Mouse (Mus musculus): Measurements from ENCODE around the gene Acr.
A peak's percentile ranks its signal among the peaks of the same experiment; 100 is the strongest.

Acr gene

GRCm38 (mm10) chr15:89568114-89568513 lies at the start of gene Acr:
Gene Acr (plus strand): TSS chr15:89568326.
- peaks cover 36% of the 10 kb centered on the region for H3K27me3 ChIP-seq (ENCODE audit: insufficient read depth, low read length)
- H3K4me3 ChIP-seq (replicated peaks; ENCODE audit: low read length): no peak within 1 kb of the TSS
- H3K4me1 ChIP-seq (replicated peaks; ENCODE audit: low read depth, low read length): peaks cover 28% of the 10 kb centered on the region
- H3K36me3 ChIP-seq (ENCODE audit: insufficient read depth, low read length): no peaks in the 10 kb centered on the region
- H3K9me3 ChIP-seq (ENCODE audit: low read length): no peaks in the 10 kb centered on the region
- TF ChIP-seq NANOG (IDR thresholded peaks at IDR 0.05; ENCODE audit: borderline replicate concordance, low read length): no peak
- TF ChIP-seq POU5F1 (IDR thresholded peaks at IDR 0.05; ENCODE audit: borderline replicate concordance, low read length): no peak
- no peak for TF ChIP-seq CTCF (conservative IDR thresholded peaks at IDR 0.05; ENCODE audit: low read length)

DNA sequence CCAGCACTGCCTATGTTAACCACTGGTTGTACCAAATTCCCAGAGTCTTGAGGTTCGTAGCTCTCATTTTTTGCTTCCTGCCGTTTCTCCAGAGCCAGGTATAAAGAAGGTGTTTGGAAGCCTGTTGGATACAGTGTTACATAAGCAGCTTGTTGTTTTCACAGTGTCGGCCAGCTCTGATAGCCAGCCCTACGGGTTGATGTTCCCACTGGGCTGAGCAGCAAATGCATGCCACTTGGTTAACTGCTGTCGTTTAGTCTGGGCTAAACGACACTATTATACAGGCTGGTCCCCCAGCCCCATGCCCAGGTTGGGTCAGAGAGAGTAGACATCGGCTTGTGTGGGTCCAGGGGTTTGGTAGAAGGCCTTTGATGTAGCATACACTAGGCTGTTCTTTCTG lies 46.2 kb upstream of the Acr start:
- peaks cover 50% of the 10 kb centered on the region for H3K27me3 ChIP-seq (ENCODE audit: insufficient read depth, low read length)
- H3K4me3 ChIP-seq (replicated peaks; ENCODE audit: low read length): no peak overlapping the region
- H3K9me3 ChIP-seq (ENCODE audit: low read length): no peaks in the 10 kb centered on the region

GRCm38 (mm10) chr15:89522566-89523282 lies 45.4 kb upstream of the Acr start:
- Histone ChIP-seq H3K4me1 (replicated peaks; ENCODE audit: low read depth, low read length) (peaks cover 20% of the 10 kb centered on the region), H3K36me3 (ENCODE audit: insufficient read depth, low read length) (no peaks in the 10 kb centered on the region), H3K4me3 (replicated peaks; ENCODE audit: low read length) (peak overlapping the region; percentile 78), H3K9me3 (ENCODE audit: low read length) (no peaks in the 10 kb centered on the region), H3K27me3 (ENCODE audit: insufficient read depth, low read length) (peaks cover 53% of the 10 kb centered on the region)
- no peak for TF ChIP-seq CTCF (conservative IDR thresholded peaks at IDR 0.05; ENCODE audit: low read length)
- TF ChIP-seq NANOG (IDR thresholded peaks at IDR 0.05; ENCODE audit: borderline replicate concordance, low read length): no peak

More for the DNA sequence above, 46.2 kb upstream of the Acr start:
- Histone ChIP-seq H3K36me3 (ENCODE audit: insufficient read depth, low read length) (no peaks in the 10 kb centered on the region), H3K4me1 (replicated peaks; ENCODE audit: low read depth, low read length) (peaks cover 14% of the 10 kb centered on the region)
- TF ChIP-seq POU5F1 (IDR thresholded peaks at IDR 0.05; ENCODE audit: borderline replicate concordance, low read length): no peak
- TF ChIP-seq CTCF (conservative IDR thresholded peaks at IDR 0.05; ENCODE audit: low read length): no peak
- TF ChIP-seq NANOG (IDR thresholded peaks at IDR 0.05; ENCODE audit: borderline replicate concordance, low read length): no peak

GRCm38 (mm10) chr15:89523283-89523832 lies 44.8 kb upstream of the Acr start:
- Histone ChIP-seq H3K4me1 (replicated peaks; ENCODE audit: low read depth, low read length) (peaks cover 26% of the 10 kb centered on the region), H3K9me3 (ENCODE audit: low read length) (no peaks in the 10 kb centered on the region), H3K4me3 (replicated peaks; ENCODE audit: low read length) (peak overlapping the region; percentile 78), H3K27me3 (ENCODE audit: insufficient read depth, low read length) (peaks cover 53% of the 10 kb centered on the region), H3K36me3 (ENCODE audit: insufficient read depth, low read length) (no peaks in the 10 kb centered on the region)
- TF ChIP-seq NANOG (IDR thresholded peaks at IDR 0.05; ENCODE audit: borderline replicate concordance, low read length) (no peak), CTCF (conservative IDR thresholded peaks at IDR 0.05; ENCODE audit: low read length) (no peak), POU5F1 (IDR thresholded peaks at IDR 0.05; ENCODE audit: borderline replicate concordance, low read length) (no peak)

DNA sequence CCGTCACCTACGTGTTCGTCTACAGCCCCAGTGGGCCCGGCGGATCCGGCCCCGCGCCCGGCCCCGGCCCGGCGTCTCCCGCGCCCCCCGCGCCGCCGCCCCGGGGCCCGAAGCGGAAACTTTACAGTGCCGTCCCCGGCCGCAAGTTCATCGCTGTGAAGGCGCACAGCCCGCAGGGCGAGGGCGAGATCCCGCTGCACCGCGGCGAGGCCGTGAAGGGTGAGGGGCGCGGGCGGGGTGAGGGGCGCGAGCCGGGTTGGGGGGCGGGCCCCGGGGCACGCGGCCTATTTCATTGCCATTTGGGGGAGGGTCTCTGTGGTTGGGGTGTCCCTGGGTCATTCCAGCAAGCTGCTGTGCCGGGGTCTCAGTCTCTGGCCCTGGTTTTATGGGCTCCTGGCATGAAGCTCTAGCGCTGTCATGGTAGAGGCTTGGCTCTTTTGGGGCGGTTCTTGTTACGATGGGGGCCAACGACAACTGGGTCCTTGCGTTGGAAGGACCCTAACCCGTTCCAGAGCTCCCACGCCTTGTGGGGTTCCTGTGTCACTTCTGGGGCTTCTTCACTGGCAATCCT lies 44.0 kb upstream of the Acr start:
- H3K27me3 ChIP-seq (ENCODE audit: insufficient read depth, low read length): peaks cover 53% of the 10 kb centered on the region
- no peaks in the 10 kb centered on the region for H3K9me3 ChIP-seq (ENCODE audit: low read length)
- H3K36me3 ChIP-seq (ENCODE audit: insufficient read depth, low read length): no peaks in the 10 kb centered on the region
- TF ChIP-seq POU5F1 (IDR thresholded peaks at IDR 0.05; ENCODE audit: borderline replicate concordance, low read length) (no peak), CTCF (conservative IDR thresholded peaks at IDR 0.05; ENCODE audit: low read length) (no peak), NANOG (IDR thresholded peaks at IDR 0.05; ENCODE audit: borderline replicate concordance, low read length) (no peak)
- H3K4me1 ChIP-seq (replicated peaks; ENCODE audit: low read depth, low read length): peaks cover 28% of the 10 kb centered on the region
- H3K4me3 ChIP-seq (replicated peaks; ENCODE audit: low read length): peak overlapping the region; percentile 78

DNA sequence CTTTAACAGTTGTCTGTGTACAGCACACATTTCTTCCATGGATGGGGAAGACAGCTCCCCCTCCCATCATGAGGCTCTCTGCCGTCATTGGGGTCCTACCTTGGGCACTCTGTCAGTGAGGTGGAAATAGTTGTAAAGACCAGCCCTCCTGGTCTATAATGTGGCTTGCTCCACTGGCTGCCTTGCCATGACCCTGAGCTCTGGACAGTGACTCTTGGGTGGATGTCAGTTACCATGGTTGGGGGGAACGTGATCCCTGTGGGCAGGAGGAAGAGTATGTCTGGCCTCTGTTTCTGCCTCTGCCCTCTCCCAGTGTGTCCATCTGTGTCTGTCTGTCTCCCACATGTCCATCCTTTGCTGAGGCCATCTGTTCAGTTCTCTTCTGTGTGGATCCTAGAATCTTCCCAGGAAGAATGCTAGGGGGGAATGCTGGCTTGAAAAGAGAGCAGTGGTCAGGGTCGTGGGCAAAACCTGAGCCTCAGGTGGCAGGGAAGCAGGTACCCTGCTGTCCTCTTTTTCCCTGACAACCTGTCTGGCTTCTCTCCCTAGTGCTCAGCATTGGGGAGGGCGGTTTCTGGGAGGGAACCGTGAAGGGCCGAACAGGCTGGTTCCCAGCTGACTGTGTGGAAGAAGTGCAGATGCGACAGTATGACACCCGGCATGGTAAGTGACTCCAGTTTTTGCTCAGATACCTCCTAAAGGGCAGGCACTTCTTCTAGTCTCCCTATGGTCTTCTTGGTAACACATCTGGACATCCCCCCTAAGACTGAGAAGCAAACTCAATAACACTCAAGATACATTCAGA lies 43.3 kb upstream of the Acr start:
- Histone ChIP-seq H3K9me3 (ENCODE audit: low read length) (no peaks in the 10 kb centered on the region), H3K27me3 (ENCODE audit: insufficient read depth, low read length) (peaks cover 53% of the 10 kb centered on the region), H3K36me3 (ENCODE audit: insufficient read depth, low read length) (no peaks in the 10 kb centered on the region), H3K4me1 (replicated peaks; ENCODE audit: low read depth, low read length) (peaks cover 28% of the 10 kb centered on the region), H3K4me3 (replicated peaks; ENCODE audit: low read length) (peak overlapping the region; percentile 78)
- TF ChIP-seq CTCF (conservative IDR thresholded peaks at IDR 0.05; ENCODE audit: low read length): no peak
- TF ChIP-seq NANOG (IDR thresholded peaks at IDR 0.05; ENCODE audit: borderline replicate concordance, low read length): no peak
- no peak for TF ChIP-seq POU5F1 (IDR thresholded peaks at IDR 0.05; ENCODE audit: borderline replicate concordance, low read length)

GRCm38 (mm10) chr15:89525464-89525863 lies 42.7 kb upstream of the Acr start:
- Histone ChIP-seq H3K4me1 (replicated peaks; ENCODE audit: low read depth, low read length) (peaks cover 31% of the 10 kb centered on the region), H3K27me3 (ENCODE audit: insufficient read depth, low read length) (peaks cover 53% of the 10 kb centered on the region), H3K4me3 (replicated peaks; ENCODE audit: low read length) (no peak overlapping the region), H3K36me3 (ENCODE audit: insufficient read depth, low read length) (no peaks in the 10 kb centered on the region), H3K9me3 (ENCODE audit: low read length) (no peaks in the 10 kb centered on the region)
- TF ChIP-seq POU5F1 (IDR thresholded peaks at IDR 0.05; ENCODE audit: borderline replicate concordance, low read length): no peak
- no peak for TF ChIP-seq CTCF (conservative IDR thresholded peaks at IDR 0.05; ENCODE audit: low read length)
- no peak for TF ChIP-seq NANOG (IDR thresholded peaks at IDR 0.05; ENCODE audit: borderline replicate concordance, low read length)

GRCm38 (mm10) chr15:89525896-89526295 lies 42.2 kb upstream of the Acr start:
- Histone ChIP-seq H3K9me3 (ENCODE audit: low read length) (no peaks in the 10 kb centered on the region), H3K4me1 (replicated peaks; ENCODE audit: low read depth, low read length) (peaks cover 31% of the 10 kb centered on the region), H3K36me3 (ENCODE audit: insufficient read depth, low read length) (no peaks in the 10 kb centered on the region), H3K4me3 (replicated peaks; ENCODE audit: low read length) (no peak overlapping the region), H3K27me3 (ENCODE audit: insufficient read depth, low read length) (peaks cover 54% of the 10 kb centered on the region)
- no peak for TF ChIP-seq POU5F1 (IDR thresholded peaks at IDR 0.05; ENCODE audit: borderline replicate concordance, low read length)
